Mouse (Mus musculus): ENCODE results near the gene Gdpgp1.

The Gdpgp1 gene

GRCm38 (mm10) chr7:80227065-80227464, 5.6 kb upstream of the Gdpgp1 start:
- no peak for DNase-seq

- peak; percentile 27 to 67 for DNase-seq
Observed at GRCm38 (mm10) chr7:80230196-80230595, 2.5 kb upstream of the Gdpgp1 start.

DNA sequence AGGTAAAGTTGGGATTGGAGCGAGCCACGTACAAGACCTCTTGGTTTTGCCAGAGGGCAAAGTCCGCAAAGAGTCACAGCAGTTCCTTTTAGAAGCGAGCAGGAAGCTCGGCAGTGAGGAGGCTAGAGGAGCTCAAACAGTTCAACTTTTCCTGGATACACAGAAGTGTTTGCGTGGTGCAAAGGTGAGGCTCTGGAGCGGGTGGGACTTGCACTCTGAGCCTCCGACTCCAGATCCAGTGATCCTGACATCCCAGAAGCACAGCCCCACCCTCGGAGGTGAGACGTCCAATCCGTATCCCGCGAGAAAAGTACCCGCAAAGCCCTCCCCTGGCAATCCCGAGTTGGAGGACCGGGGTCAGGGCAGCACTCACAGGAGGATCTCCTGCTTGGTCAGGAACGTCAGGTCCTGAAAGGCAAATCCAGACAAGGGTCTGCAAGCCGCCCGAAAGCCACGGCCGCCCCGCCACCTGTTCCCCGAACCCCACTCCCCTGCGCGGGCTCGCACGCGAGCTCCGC, 635 bp upstream of the Gdpgp1 start:
- DNase-seq = peak; percentile 75 to 89

- DNase-seq = no peak
Observed at GRCm38 (mm10) chr7:80233799-80234198, 1.1 kb downstream of the Gdpgp1 start.

- no peak for DNase-seq
Observed at GRCm38 (mm10) chr7:80238542-80238941, 5.9 kb downstream of the Gdpgp1 start.

DNA sequence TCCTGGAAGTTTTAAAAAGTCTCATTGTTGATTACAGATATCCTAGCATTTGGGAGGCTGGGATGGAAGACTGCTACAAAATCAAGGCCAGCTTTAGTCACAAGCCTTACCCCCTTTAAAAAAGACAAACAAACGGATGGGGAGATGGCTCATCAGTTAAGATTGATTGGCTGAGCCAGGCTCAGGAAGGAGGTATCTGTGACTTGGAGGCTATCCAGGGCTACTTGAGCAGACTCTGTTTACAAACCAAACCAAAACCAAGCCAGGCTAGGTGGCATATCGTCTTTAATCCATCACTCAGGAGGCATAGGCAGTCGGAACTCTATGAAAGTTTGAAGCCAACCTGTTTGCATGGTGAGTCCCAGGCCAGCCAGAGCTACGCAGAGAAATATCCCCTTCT, 9.0 kb downstream of the Gdpgp1 start:
- DNase-seq = no peak

GRCm38 (mm10) chr7:80244851-80245250, 12.2 kb downstream of the Gdpgp1 start:
- no peak for DNase-seq

DNA sequence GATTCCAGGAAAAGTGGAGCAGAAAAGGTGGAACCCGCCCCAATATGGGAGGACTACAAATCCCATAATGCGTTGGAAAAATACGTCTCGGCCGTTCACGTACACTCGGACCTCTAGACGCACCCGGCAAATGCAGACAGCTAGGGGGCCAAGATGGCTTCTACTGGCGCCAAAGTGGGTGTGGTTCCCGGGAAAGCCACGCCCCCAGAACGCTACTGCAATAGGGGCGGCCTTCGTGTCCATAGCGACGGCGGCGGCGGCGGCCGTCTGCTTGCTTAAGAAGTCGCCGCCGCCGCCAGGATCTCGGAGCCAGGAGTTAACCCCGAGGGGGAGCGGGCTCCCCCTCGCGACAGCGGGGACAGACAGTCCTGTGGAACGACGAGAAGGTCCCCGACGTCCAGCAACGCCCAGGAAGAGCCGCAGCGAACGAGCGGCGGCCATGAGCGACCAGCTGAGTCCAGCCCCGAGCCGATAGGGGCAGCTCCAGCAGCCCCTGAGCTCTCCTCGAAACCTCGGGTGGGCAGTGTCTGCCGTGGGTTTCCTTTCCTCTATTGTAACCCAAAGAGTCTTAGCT, 13.6 kb downstream of the Gdpgp1 start, which contains the start of gene Ttll13:
Gene Ttll13 (plus strand): TSS at position 229 of the 574 bp plus-strand sequence.
- DNase-seq = peak; percentile 98 to 99

DNA sequence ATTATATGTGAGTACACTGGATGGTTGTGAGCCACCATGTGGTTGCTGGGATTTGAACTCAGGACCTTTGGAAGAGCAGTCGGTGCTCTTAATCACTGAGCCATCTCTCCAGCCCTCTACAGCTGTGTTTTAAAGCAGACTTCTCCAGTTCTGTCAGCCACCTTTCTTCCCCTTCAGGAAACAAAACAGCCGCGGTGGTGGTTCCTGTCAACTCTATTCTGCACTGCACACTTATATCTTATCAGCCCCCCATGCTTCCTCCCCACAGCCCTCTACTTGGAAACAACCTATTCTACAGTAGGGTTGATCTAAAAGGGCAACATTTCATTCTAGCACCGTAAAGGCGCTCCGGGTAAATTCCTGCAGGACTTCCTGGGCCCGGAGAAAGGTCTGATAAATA, 14.2 kb downstream of the Gdpgp1 start:
- DNase-seq = no peak

DNA sequence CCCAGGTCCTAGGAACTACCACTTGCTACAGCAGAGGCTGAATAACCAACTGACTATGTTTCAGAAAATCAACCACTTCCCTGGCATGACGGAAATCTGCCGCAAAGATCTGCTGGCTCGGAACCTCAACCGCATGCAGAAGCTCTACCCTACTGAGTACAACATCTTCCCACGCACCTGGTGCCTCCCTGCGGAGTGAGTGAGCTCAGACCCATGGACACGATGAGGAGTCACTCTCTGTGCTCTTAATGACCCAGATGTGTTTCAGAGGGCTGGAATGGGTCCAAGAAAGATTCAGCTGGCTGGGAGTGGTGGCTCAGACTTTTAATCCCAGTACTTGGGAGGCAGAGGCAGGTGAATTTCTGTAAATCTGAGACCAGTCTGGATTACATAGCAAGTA, 19.8 kb downstream of the Gdpgp1 start:
- DNase-seq = no peak

GRCm38 (mm10) chr7:80252886-80253285, 20.2 kb downstream of the Gdpgp1 start:
- no peak for DNase-seq

GRCm38 (mm10) chr7:80255981-80256380, 23.3 kb downstream of the Gdpgp1 start:
- no peak for DNase-seq

GRCm38 (mm10) chr7:80257706-80258105, 25.0 kb downstream of the Gdpgp1 start:
- DNase-seq = no peak

DNA sequence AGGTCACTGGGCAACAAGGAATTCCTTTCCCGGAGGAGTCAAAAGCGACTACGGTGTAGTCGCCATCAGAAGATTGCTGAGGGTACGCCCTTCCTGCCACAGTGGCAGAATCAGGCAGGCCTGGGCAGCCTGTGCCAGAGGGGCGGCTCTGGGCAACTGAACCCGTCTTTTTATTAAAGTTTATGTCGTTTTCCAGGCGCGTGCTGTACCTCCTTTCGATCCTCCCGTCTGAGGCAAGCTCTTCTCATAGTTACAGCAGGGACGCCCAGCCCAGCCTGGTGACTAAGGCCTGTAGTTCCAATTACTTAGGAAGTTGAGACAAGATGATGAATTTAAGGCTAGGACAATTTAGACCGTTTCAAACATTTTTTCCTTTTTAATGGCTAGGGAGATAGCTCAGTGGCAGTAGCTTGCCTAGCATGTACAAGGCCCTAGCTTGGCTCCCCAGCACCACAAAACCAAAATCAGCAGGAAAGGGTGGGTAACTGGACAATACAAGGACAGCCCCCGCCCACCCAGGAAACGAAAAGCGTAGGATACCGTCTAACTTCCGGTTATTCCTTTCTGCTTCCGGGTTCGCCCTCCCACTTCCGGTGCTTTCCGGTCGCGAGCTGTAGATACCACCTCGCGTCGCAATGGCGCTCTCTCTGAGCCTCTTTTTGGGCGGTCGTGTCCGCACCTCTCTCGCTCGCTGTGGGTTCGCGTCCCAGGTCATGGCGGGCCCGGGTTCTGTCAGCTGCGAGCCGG, 28.1 kb downstream of the Gdpgp1 start, which contains the start of gene Ngrn:
Gene Ngrn (plus strand): TSS at position 591 of the 747 bp plus-strand sequence.
- peak; percentile 93 to 94 for DNase-seq

GRCm38 (mm10) chr7:80261372-80261990, 28.8 kb downstream of the Gdpgp1 start:
- DNase-seq = no peak

- DNase-seq = no peak
Observed at GRCm38 (mm10) chr7:80264606-80265005, 31.9 kb downstream of the Gdpgp1 start.

GRCm38 (mm10) chr7:80267764-80268163, 35.1 kb downstream of the Gdpgp1 start:
- peak in 1 of 2 experiments; percentile 3 for DNase-seq

GRCm38 (mm10) chr7:80268897-80269750, 36.5 kb downstream of the Gdpgp1 start, which contains the start of gene Vps33b:
Gene Vps33b, plus strand, starts transcription at chr7:80269649.
- peak; percentile 99 to 100 for DNase-seq

GRCm38 (mm10) chr7:80269751-80270255, 37.1 kb downstream of the Gdpgp1 start:
- peak; percentile 60 to 80 for DNase-seq

DNA sequence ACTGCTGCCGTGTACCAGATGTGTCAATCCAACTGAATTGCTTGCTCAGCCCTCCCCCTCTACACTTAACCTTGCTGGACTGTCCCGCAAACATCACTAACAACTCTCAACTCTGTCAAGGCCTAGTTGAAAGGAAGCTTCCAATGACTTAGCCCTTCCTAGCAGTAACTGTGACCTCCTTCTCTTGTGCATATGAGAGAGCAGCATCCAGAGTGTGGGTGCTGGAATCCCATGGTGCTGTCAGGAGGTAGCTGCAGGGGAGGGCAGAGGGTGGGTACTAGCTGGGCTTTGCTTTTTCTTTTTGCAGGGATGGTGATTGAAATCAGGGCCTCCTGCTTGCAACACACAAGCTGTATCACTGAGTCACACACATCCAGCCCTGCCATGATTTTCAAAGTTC, 40.8 kb downstream of the Gdpgp1 start:
- peak in 1 of 2 experiments; percentile 11 for DNase-seq

- DNase-seq = no peak
Observed at GRCm38 (mm10) chr7:80276374-80276773, 43.7 kb downstream of the Gdpgp1 start.

DNA sequence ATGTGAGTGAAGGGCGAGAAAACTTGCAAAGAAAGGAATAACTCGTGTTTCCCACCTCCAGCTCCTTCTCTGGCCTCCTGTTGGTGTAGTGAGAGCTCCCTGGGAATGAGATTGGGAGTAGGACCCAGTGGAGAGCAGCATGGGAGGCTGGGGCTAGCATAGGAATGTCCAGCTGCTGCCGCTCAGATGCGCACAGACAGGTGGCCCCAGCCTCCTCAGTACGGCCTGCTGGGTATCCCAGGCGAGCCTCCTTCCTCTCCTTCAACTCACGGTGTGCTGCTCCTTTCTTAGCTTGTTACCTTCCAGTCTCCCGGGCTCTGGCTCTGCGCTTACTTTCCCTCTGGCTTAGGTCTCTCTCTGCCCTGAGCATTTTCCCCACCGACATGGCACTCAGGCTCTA, 47.4 kb downstream of the Gdpgp1 start:
- DNase-seq = no peak

Measured in kidney, postnatal 25 days (tissue).